Mouse (Mus musculus) embryo, embryonic 11.5 days (tissue): Measurements from ENCODE around the gene Oas1e.

ENCODE experiments used
- DNase-seq: peaks from one replicate; pipeline ENCODE4 v3.0.0-alpha.2; 2012; ENCODE audit warnings: low read depth, low spot score

Gene Oas1e

DNA sequence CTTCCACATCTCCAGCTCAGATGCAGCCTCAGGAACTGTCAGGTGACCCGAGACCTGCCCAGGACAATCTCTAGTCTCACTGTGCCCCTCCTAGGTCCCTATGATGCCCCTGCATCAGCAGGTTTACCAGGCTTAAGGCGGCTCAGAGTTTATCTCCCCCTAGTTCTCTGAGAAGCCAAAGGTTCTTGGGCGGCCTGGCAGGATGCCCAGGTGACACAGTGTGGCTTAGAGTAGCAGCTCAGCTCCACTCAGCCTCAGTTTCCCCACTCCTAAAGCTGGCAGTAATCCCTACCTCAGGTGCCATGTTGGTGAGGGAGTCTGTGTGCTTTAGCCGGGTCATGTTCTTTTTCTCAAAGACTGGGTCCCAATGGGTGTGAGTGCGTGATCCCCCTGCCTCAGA, 18.5 kb downstream of the Oas1e start:
- no peak for DNase-seq

DNA sequence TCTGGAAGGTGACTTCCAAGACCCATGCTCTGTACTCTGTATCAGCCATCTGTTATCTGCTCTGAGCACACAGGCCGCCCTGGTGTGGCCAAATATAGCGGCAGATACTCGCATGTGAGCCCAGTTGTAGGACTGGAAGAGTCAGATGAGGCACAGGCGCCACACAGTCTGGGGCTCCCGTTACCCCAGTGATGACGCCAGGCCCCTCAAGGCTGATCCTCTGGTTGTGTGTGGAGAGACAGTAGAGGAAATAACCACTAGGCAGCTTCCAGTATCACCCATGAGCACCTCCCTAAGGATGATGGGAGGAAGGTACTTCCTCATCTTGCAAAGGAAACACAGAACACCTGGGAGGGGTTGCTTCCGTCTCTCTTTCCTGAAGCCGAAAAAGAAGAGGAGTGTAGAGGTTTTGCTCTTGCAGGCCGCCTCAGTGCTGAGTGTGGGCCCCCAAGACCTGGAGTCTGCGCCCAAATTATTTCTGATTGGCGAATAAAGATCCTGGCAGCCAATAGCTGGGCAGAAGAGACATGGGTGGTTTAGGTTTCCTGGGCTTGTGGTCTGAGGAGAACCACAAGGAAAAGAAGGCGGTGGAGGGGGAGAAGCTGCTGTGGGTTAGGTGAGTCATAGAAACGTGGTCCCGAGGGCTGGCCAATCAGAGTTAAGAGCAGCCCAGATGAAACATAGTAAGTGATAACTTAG, 19.9 kb downstream of the Oas1e start:
- no peak for DNase-seq

DNA sequence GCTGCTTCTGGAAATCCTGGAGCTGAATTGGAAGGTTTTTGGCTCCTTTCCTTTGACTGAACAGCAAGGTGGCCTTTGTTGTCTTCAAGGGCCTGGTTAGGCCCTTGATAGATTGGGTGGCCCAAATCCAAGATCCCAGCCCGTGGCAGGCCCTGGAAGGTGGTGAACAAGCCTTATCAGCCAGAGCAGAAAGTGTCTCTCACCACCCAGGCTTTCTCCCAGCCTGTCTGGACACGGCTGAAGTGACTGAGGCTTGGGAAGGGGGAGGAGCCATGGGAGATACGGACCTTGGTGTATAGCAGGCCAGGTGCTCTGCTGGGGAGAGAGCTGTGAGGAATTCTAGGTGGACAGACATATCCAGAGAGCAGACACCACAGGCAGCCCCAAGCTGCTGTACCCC, 25.9 kb downstream of the Oas1e start:
- DNase-seq = no peak

DNA sequence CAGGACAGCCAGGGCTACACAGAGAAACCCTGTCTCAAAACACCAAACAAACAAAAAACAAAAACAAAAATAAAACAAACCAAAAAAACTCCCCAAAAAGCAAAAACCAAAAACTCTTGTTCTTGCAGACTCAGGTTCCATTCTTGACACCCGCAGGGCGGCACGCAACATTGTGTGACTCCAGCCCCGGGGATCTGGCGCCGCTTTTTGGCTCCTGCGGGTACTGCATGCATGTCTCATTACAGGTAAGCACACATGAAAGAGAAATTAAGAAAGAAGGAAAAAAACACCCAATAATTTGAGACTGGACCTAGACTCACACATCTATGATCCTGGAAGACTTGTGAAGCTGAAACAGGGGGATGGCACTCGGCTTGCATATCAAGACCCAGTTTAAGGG, 30.3 kb downstream of the Oas1e start:
- DNase-seq = no peak

- peak; percentile 7 for DNase-seq
Observed at GRCm38 (mm10) chr5:120761901-120762300, 33.4 kb downstream of the Oas1e start.

DNA sequence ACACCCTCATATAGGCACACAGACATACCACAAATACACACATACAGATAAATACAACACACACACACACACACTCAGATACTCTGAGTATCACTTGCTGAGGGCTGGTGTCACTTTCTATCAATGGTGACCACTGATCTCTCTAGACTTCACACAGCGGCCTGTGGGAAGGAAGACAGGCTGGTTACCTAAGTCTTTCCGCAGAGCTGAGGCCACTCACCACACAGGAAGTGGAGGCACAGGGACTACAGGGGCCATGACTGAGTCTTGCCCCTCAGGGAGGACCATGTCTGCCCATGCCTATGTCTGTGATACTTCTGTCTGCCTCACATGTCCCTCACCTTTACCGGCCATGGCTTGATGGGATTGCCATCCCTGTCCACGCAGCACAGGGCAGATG, 41.1 kb downstream of the Oas1e start:
- DNase-seq = no peak

GRCm38 (mm10) chr5:120752786-120753185, 42.5 kb downstream of the Oas1e start:
- DNase-seq = no peak

GRCm38 (mm10) chr5:120751206-120751605, 44.1 kb downstream of the Oas1e start:
- DNase-seq = no peak

- DNase-seq = no peak
Observed at GRCm38 (mm10) chr5:120749688-120750087, 45.6 kb downstream of the Oas1e start, which contains the start of gene Oas2. Gene Oas2, minus strand, starts transcription at chr5:120749853.

GRCm38 (mm10) chr5:120746451-120746850, 48.9 kb downstream of the Oas1e start:
- DNase-seq = peak; percentile 46

GRCm38 (mm10) chr5:120742125-120742524, 53.2 kb downstream of the Oas1e start:
- peak; percentile 30 for DNase-seq
